Mouse (Mus musculus) neural tube, embryonic 14.5 days (tissue): ENCODE results near the gene B3galt5. TPM values are rescaled to one million over a fixed set of nuclear protein-coding genes. Genes with fewer than 3 reads are reported as not detected.

ENCODE experiments used
- ATAC-seq: fragments of 200-750 bp; cut with Nextera tagmentation; 2 replicates; pipeline ENCODE4 v1.8.0; 2017; ENCODE audit warnings: low read depth, mild to moderate bottlenecking, moderate TSS enrichment, moderate library complexity
- H3K27ac ChIP-seq: fragments of 300-500 bp; sonication (generic); 2 replicates; pipeline ENCODE4 v1.5.1; 2014; ENCODE audit warnings: low read depth, mild to moderate bottlenecking, control low read depth, low read length, moderate library complexity, mixed read lengths
- H3K27me3 ChIP-seq: fragments of 300-500 bp; sonication (generic); 2 replicates; pipeline ENCODE4 v1.6.1; 2014; ENCODE audit warnings: low read length; ENCODE audit not compliant: control insufficient read depth, insufficient read depth
- H3K36me3 ChIP-seq: fragments of 300-500 bp; sonication (generic); 2 replicates; pipeline ENCODE4 v1.6.1; 2014; ENCODE audit warnings: low read length, mixed read lengths; ENCODE audit not compliant: control insufficient read depth, insufficient read depth
- H3K4me1 ChIP-seq: fragments of 300-500 bp; sonication (generic); 2 replicates; pipeline ENCODE4 v1.6.1; 2014; ENCODE audit warnings: low read length; ENCODE audit not compliant: control insufficient read depth, insufficient read depth
- H3K4me2 ChIP-seq: fragments of 300-500 bp; sonication (generic); 2 replicates; pipeline ENCODE4 v1.6.1; 2014; ENCODE audit warnings: mild to moderate bottlenecking, low read depth, low read length, control low read depth
- H3K4me3 ChIP-seq: fragments of 300-500 bp; sonication (generic); 2 replicates; pipeline ENCODE4 v1.5.1; 2014; ENCODE audit warnings: low read depth, low read length, control low read depth, mixed read lengths
- H3K9ac ChIP-seq: fragments of 300-500 bp; sonication (generic); replicated peaks from 2 replicates; pipeline ENCODE4 v1.6.1; 2014; ENCODE audit warnings: low read depth, mild to moderate bottlenecking, control low read depth, low read length, mixed read lengths
- H3K9me3 ChIP-seq: fragments of 300-500 bp; sonication (generic); 2 replicates; pipeline ENCODE4 v1.6.1; 2016; ENCODE audit warnings: low read length; ENCODE audit not compliant: control insufficient read depth
- WGBS: fragments of 180-500 bp; shearing (Covaris S2); extraction: QIAGEN DNeasy Blood & Tissue Kit; methylation state at CpG from one replicate; pipeline ENCODE4 v1.1.7; 2014; 5-methylcytosine and 5-hydroxymethylcytosine counted together
- polyA plus RNA-seq: library from polyadenylated mRNA; unstranded; fragments of >200 nt; fragmentation: Nextera tagmentation; extraction: Ambion mirVana; gene quantifications from 2 replicates; pipeline ENCODE4 v1.2.1, GENCODE M21; 2014

The B3galt5 gene
- polyA plus RNA-seq, 1 experiment from 2014 or later = 7.6 TPM

- Histone ChIP-seq H3K4me3 (no peak overlapping the region), H3K4me2 (no peak overlapping the region), H3K36me3 (no peaks in the 10 kb centered on the region), H3K9ac (no peak overlapping the region), H3K4me1 (0 out of 2 replicates have a peak, but pooled peaks cover 4% of the 10 kb centered on the region), H3K27me3 (no peaks in the 10 kb centered on the region), H3K9me3 (no peaks in the 10 kb centered on the region), H3K27ac (no peak overlapping the region)
- WGBS = 88% methylated on average over 8 of the region's 8 CpGs
- no peak for ATAC-seq
Measured at GRCm38 (mm10) chr16:96233996-96234395, 1.6 kb upstream of the B3galt5 start.

DNA sequence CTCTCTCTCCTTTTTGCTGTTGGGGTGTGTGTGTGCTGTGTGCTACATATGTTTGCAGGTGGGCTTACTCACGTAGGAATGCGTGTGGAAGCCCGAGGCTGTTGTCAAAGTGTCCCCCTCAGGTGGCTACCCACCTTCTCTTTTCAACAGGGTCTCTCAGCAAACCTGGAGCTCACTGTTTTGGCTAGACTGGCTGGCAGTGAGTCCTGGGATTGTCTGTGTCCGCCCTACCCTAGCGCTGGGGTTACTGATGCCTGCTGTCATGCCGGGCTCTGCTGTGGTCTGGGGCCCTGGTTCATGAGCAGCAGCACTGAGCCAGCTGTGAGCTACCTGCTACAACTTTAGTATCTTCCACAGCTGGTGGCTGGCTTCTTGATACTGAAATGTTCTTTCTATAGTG lies 8.9 kb downstream of the B3galt5 start:
- Histone ChIP-seq H3K27me3 (no peaks in the 10 kb centered on the region), H3K36me3 (no peaks in the 10 kb centered on the region), H3K4me3 (no peak overlapping the region), H3K27ac (no peak overlapping the region), H3K4me2 (no peak overlapping the region), H3K9me3 (no peaks in the 10 kb centered on the region), H3K9ac (no peak overlapping the region), H3K4me1 (no peaks in the 10 kb centered on the region)
- no peak for ATAC-seq
- WGBS = 85% methylated on average over 6 of the region's 6 CpGs

DNA sequence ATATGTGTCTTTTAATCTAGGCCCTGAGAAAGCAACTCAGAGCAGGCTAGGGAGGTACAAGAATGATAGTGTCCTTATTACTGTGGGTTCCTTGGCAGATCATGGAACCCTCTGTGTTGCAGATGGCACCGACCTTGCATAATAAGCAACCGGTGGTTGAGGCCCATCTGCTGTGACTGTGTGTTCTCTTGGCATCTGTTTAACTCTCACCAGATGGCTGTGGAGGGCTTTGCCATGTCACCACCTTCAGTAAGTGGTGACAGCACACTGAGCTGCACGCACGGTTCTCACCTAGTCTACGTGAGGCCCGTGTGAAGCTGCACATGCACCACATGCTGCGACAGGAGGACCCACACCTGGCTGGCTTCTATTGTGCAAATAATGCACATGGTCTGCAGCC lies 14.0 kb downstream of the B3galt5 start:
- no peak overlapping the region for H3K4me3 ChIP-seq
- H3K27ac ChIP-seq = no peak overlapping the region
- no peaks in the 10 kb centered on the region for H3K9me3 ChIP-seq
- H3K4me2 ChIP-seq = no peak overlapping the region
- H3K27me3 ChIP-seq = no peaks in the 10 kb centered on the region
- ATAC-seq = peak; percentile 60; the same call in 1 of the 2 replicates
- H3K36me3 ChIP-seq = no peaks in the 10 kb centered on the region
- no peak overlapping the region for H3K9ac ChIP-seq
- no peaks in the 10 kb centered on the region for H3K4me1 ChIP-seq
- WGBS = 76% methylated on average over 7 of the region's 7 CpGs

- Histone ChIP-seq H3K4me3 (no peak overlapping the region), H3K27me3 (no peaks in the 10 kb centered on the region), H3K36me3 (no peaks in the 10 kb centered on the region), H3K4me2 (no peak overlapping the region), H3K4me1 (no peaks in the 10 kb centered on the region), H3K9ac (no peak overlapping the region), H3K27ac (no peak overlapping the region), H3K9me3 (no peaks in the 10 kb centered on the region)
- WGBS = 100% methylated on average over 1 of the region's 1 CpGs
- ATAC-seq = no peak
Measured at GRCm38 (mm10) chr16:96252146-96252545, 16.5 kb downstream of the B3galt5 start.

DNA sequence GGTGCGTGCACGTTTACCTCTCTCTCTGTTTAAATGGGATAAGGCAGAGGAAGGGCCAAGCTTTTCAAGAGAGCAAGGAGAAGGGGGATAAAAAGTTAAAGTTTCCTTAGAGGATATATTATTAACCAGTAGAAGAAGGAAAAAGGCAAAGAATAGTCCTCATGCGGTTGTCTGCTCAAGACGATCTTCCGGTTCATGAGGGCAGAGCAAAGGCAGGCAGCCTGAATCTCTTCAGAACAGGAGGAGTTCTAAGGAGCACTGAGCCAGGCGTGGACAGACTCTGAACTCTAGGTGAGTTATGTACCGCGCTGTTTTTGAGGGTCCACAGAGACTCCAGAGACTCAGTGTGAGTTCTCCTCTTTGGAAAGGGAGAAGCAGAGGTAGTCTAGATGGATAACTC lies 22.8 kb downstream of the B3galt5 start:
- H3K36me3 ChIP-seq = no peaks in the 10 kb centered on the region
- WGBS = 85% methylated on average over 8 of the region's 8 CpGs
- ATAC-seq = no peak

DNA sequence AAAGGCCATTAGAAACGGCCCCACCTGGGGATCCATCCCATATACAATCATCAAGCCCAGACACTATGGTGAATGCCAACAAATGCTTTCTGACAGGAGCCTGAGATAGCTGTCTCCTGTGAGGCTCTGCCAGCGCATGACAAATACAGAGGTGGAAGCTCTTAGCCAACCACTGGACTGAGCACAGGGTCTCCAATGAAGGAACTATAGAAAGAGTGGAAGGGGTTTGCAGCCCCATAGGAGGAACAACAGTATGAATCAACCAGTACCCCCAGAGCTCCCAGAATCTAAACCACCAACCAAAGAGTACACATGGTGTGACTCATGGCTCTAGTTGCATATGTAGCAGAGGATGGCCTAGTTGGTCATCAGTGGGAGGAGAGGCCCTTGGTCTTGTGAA lies 36.1 kb downstream of the B3galt5 start:
- no peak overlapping the region for H3K4me2 ChIP-seq
- H3K36me3 ChIP-seq = no peaks in the 10 kb centered on the region
- H3K4me1 ChIP-seq = no peaks in the 10 kb centered on the region
- 78% methylated on average over 2 of the region's 2 CpGs for WGBS
- no peak overlapping the region for H3K4me3 ChIP-seq
- no peaks in the 10 kb centered on the region for H3K27me3 ChIP-seq
- no peaks in the 10 kb centered on the region for H3K9me3 ChIP-seq
- no peak overlapping the region for H3K27ac ChIP-seq
- no peak overlapping the region for H3K9ac ChIP-seq
- no peak for ATAC-seq

More for the DNA sequence above, 22.8 kb downstream of the B3galt5 start:
- no peaks in the 10 kb centered on the region for H3K4me1 ChIP-seq
- no peaks in the 10 kb centered on the region for H3K9me3 ChIP-seq
- H3K9ac ChIP-seq = no peak overlapping the region
- no peak overlapping the region for H3K4me3 ChIP-seq
- no peak overlapping the region for H3K4me2 ChIP-seq
- no peaks in the 10 kb centered on the region for H3K27me3 ChIP-seq
- no peak overlapping the region for H3K27ac ChIP-seq

DNA sequence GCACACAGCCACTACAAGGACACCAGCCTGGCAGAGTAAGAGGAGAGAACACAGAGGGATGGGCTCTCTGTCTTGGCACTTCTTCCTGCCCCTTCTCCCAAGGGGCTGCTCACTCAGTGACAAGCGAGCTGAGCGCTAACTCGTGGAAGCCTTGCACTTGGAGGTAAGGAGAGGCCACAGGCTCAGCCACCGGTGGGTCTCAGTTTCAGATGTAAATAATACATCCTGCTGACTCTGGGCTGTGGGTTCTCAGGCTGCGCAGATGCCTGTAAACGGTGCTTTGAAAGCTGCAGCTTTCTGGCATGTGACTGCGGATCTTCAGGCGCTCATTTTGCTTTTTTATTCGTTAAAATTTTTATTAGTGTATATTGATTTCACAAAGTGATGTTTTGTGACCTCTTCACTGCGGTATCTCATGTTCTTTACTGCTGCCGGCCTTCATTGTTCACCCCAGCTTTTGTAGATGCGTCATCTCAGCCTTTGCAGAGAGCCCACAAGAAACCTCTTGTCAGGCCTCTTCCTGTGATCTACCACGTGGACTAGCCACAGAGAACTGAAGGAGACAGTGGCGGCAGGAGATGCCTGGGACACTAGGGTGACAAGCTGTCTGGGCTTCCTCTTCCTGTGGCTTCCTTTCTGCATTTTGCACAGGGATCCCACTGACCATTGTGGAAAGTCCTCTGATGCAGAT lies 37.5 kb downstream of the B3galt5 start:
- WGBS = 52% methylated on average over 14 of the region's 14 CpGs
- Histone ChIP-seq H3K9ac (no peak overlapping the region), H3K4me2 (no peak overlapping the region), H3K4me1 (no peaks in the 10 kb centered on the region), H3K4me3 (no peak overlapping the region), H3K27me3 (no peaks in the 10 kb centered on the region), H3K27ac (no peak overlapping the region), H3K9me3 (no peaks in the 10 kb centered on the region), H3K36me3 (no peaks in the 10 kb centered on the region)
- no peak for ATAC-seq

- no peak for ATAC-seq
- Histone ChIP-seq H3K9me3 (no peaks in the 10 kb centered on the region), H3K36me3 (no peaks in the 10 kb centered on the region), H3K4me3 (no peak overlapping the region), H3K27me3 (no peaks in the 10 kb centered on the region), H3K4me2 (no peak overlapping the region), H3K4me1 (peaks cover 18% of the 10 kb centered on the region), H3K9ac (no peak overlapping the region), H3K27ac (no peak overlapping the region)
- WGBS = 83% methylated on average over 3 of the region's 3 CpGs
Measured at GRCm38 (mm10) chr16:96276596-96276995, 41.0 kb downstream of the B3galt5 start.

GRCm38 (mm10) chr16:96278491-96279224 lies 43.1 kb downstream of the B3galt5 start:
- Histone ChIP-seq H3K9ac (no peak overlapping the region), H3K4me1 (peaks cover 21% of the 10 kb centered on the region), H3K36me3 (no peaks in the 10 kb centered on the region), H3K4me3 (no peak overlapping the region), H3K4me2 (no peak overlapping the region), H3K27ac (no peak overlapping the region), H3K27me3 (no peaks in the 10 kb centered on the region), H3K9me3 (no peaks in the 10 kb centered on the region)
- WGBS = 23% methylated on average over 9 of the region's 9 CpGs
- peak; percentile 42; the same call in 1 of the 2 replicates for ATAC-seq
